Mouse (Mus musculus) kidney, postnatal 14 days (tissue): Measurements from ENCODE around the gene Hspe1.
A peak's percentile ranks its signal among the peaks of the same experiment; 100 is the strongest.
"Not testable (repeated sequence)": the region's sequence is repeated elsewhere in the genome, so short reads cannot be mapped to it uniquely, and the experiment has no call there.

Experiments used
- DNase-seq: peaks from one replicate; pipeline ENCODE4 v3.0.0; 2022; ENCODE audit warnings: mixed read lengths

The Hspe1 gene

DNA sequence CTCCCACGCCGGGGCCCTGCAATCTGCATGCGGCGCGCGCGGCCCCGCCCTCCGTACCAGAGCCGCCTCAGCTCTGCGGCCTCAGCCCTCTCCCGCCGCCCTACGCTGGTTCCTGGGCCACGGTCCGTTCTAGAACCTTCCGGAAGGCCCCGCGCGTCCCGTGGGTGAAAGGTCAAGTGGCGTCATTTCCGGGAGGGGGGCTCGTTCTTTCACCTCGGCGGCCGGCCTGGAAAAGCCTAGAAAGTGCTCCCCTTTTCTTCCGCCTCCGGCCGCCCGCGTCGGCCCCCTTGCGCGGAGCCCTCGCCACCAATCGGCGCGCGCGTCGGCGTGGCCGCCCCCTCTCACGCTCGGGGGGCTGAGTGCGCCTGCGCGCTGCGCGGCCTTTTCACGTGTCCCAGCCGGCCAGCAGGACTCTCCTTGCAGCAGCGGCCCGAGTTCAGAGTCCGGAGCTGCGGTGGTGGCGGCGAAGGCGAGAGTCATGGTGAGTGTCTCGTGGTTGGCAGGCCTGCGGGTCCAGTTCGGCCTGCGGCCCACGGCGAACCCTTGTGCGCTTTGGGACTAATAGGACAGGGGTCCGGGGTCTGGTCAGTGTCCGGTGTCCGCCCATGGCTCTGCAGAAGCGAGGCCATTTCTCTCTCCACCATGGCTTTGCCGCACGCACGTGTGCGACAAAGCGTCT is at the start of gene Hspe1, which contains the start of gene Hspd1:
Hspe1 (plus strand) TSS at position 201 of the 679 bp plus-strand sequence.
Hspd1 (minus strand) TSS at position 312 of the 679 bp plus-strand sequence.
- peak; percentile 99 for DNase-seq

GRCm38 (mm10) chr1:55039944-55040343 is 48.0 kb upstream of the Hspe1 start:
- no peak for DNase-seq

DNA sequence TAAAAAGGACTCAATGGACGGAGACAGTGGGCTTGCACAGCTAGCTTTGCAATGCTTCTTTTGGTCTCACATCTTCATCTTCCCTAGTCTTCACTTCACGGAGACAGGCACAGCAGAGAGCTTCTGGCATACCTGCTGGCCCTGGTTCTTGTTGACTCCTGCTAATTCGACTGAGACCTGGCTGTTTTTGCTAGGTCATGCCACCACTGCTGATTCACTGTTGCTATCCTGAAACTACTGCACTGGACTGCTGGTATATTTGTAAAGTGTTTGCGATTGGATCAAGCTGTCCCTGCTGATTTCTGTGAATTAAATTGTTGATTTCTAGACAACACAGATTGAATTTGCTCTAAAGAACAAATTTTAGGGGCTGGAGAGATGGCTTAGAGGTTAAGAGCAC is 46.2 kb upstream of the Hspe1 start:
- DNase-seq, result no peak

GRCm38 (mm10) chr1:55042246-55042645 is 45.7 kb upstream of the Hspe1 start:
- DNase-seq, result no peak

DNA sequence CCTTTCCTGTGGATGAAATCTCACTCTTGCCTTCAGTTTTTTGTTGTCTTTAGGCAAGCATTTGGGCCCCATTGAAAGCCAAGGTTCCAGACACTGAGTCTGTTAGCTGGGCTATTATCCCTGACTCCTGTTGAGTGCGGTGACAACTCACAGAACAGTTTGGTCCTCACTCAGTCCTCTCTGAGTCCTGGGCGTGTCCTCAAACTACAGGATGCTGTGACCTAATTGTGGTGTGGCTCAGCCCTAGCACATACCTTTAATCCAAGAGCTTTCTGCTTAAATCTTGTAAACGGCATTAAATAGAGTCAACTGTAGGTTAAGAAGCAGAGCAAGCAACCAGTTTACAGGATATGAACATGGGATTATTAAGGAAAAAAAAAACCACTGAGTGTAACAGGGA is 44.8 kb upstream of the Hspe1 start:
- no peak for DNase-seq

- DNase-seq, result no peak
Observed at GRCm38 (mm10) chr1:55048841-55049587, 38.9 kb upstream of the Hspe1 start.

GRCm38 (mm10) chr1:55051671-55052070 is 36.3 kb upstream of the Hspe1 start:
- DNase-seq, result no peak

GRCm38 (mm10) chr1:55052355-55052953 is 35.5 kb upstream of the Hspe1 start, which contains the start of gene Coq10b:
Coq10b (plus strand) TSS chr1:55052770.
- DNase-seq, result peak; percentile 99

DNA sequence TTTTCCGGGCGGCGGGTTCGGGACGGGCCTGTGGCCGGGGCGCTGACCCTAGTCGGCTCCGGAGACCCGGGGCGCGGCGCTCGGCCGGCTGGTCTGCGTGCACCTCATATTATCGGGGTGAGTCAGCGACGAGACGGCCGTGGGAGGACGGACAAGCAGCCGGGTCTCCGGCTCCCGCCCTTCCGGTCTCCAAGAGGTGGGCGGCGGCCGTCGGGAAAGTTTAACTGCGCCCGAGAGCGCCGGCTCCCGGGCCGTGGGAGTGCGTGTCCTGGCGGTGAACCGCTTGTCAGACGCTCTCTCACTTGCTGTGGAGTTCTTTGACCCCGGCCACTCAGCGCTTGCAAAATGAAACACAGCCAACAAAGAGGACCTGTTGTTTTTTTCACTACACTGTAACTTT is 34.9 kb upstream of the Hspe1 start:
- DNase-seq, result peak; percentile 86

- no peak for DNase-seq
Observed at GRCm38 (mm10) chr1:55053596-55053995, 34.3 kb upstream of the Hspe1 start.

GRCm38 (mm10) chr1:55055322-55056115 is 32.4 kb upstream of the Hspe1 start:
- no peak for DNase-seq

DNA sequence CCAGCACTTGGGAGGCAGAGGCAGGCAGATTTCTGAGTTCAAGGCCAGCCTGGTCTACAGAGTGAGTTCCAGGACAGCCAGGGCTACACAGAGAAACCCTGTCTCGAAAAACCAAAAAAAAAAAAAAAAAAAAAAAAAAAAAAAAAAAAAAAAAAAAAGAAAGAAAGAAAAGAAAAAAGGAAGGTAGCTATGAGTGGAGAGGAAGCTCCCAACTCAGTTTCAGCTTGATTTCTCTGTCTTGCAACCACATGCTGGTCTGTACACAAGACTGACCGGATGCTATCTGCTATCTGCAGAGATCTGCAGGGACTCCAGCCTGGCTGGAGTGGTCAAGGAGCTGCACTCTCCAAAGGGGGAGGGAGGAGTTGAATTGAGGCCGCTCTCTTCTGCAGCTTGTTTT is 29.5 kb upstream of the Hspe1 start:
- DNase-seq, result not testable (repeated sequence)

GRCm38 (mm10) chr1:55061099-55061498 is 26.8 kb upstream of the Hspe1 start:
- DNase-seq, result no peak

DNA sequence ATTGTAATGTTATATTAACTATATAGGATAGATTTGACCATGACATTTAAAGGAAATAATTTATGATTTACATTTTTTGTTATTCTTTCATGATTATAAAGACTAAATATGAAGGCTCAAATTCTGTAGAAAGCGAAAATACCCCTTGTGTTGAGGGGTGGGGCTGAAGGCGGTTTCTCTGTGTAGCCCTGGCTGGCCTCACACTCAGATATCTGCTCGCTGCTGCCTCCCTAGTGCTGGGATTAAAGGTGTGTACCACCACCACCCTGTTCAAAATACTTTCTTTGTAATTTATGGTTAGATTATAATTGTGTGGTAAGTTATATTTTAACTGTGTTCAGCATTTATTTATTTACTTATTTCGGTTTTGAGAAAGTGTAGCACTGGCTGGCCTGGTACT is 26.2 kb upstream of the Hspe1 start:
- no peak for DNase-seq

DNA sequence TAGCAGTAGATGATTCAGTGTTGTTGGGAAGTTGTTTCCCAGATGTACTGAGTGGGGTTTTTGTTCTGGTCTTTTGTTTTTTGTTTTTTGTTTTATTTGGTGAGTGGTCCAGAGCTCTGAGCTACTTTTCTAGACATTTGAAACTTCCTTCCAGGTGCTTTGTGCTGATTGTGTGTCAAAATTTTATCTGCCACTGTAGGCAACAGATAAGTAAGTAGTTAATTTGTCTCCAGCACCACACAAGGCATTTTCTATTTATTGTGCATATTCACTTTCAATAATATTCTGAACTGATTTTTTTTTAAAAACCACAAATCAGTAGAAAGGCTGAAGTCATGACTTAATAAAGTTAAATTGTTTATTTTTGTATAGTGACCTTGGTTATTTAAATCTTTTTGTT is 15.6 kb upstream of the Hspe1 start:
- not testable (repeated sequence) for DNase-seq

GRCm38 (mm10) chr1:55074757-55075156 is 13.2 kb upstream of the Hspe1 start:
- DNase-seq, result peak; percentile 33

DNA sequence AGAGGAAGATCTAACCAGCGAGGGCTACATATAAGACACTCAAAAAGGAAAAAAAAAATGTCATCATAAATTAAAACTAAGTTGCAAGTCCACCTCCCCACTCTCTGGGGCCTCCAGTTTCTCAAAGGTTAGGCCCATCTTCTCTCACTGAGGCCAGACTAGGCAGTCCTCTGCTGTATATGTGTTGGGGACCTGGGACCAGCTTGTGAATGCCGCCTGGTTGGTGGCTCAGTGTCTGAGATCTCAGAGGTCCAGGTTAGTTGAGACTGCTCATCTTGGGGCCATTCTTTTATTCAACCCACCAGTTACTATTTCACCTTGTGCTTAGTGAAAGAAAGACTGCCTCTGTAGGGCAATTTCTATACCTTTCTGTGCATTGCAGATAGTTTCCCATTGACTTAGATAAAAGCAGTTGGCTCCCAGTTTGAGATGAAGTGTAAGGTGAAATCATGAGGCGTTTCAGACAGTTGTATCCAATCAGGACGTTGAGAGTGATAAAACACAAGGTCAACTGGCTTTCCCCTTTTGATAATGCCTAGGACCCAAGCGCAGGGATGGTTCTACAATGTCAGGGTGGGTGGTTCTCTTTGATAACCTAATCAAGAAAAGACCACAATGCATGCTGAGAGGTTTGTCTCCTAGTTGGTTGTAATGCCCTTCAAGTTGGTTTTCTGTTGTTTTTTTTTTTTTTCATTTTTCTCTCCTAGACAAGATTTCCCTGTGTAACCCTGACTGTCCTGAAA is 12.1 kb upstream of the Hspe1 start:
- no peak for DNase-seq

- no peak for DNase-seq
Observed at GRCm38 (mm10) chr1:55076395-55076743, 11.6 kb upstream of the Hspe1 start.

DNA sequence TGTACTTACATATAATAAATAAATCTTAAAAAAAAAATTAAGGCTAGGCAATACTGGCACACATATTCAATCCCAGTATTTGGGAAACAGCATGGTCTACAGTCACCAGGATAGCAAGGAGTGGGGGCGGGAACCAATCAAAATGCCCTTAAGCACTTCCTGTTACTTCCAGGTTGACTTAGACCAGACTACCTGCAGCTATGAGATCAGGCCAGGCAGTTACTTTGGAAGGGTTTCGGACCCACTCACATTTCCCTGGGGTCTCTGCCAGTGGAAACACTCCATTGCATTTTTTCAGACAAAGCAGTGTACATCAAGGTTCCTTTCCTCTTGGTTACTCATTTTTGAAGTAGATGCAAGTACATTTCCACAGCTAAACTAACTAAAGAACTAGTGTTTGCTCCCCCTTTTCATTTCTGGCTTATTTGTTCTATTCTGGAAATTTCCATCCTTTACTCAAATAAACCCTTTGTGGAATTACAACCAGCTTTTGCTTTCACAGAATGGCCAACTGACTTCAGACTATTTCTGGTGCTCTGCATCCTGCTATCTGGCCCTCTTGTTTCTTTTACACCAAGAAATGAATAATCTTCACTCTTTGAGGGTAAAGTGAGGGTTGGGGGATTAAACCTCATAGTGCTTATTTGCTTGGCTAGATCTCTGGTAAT is 10.9 kb upstream of the Hspe1 start:
- DNase-seq, result peak; percentile 34

DNA sequence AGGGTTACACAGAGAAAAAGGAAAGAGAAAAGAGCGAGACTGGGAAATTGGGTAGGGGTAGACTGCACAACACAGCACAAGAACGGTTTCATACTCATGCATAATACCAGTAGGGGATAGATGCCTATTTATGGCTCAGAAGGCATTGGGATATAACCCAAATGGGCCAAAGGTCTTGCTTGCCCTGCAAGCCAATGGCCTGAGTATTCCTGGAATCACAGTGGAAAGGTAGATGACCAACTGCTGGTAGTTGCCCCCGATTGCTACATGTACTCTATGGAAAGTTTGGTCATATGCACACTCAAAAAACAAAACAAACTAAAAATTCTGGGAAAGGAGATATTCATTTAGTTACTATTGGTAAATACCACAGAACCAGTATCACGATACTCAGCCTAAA is 8.3 kb upstream of the Hspe1 start:
- DNase-seq, result no peak

DNA sequence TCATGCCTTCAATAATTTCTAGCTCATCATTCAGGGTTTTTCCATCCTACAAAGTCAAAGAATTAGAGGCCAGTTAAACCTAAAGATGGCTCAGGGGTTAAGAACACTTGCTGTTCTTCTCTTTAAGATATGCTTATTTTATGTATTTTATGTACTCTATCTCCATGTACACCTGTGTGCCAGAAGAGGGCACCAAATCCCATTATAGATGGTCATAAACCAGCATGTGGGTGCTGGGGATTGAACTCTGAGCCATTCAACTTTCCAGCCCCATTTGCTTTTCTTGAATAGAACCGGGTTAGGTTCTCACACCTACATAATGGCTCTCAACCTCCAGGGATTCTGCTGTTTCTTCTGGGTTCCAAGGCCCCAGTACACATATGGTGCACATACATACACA is 5.8 kb upstream of the Hspe1 start:
- no peak for DNase-seq
